Mouse (Mus musculus): ENCODE results near the gene Sde2. TPM values are rescaled to one million over a fixed set of nuclear protein-coding genes. Genes with fewer than 3 reads are reported as not detected.

Gene Sde2
- polyA plus RNA-seq, 1 experiment: 11.1 TPM

DNA sequence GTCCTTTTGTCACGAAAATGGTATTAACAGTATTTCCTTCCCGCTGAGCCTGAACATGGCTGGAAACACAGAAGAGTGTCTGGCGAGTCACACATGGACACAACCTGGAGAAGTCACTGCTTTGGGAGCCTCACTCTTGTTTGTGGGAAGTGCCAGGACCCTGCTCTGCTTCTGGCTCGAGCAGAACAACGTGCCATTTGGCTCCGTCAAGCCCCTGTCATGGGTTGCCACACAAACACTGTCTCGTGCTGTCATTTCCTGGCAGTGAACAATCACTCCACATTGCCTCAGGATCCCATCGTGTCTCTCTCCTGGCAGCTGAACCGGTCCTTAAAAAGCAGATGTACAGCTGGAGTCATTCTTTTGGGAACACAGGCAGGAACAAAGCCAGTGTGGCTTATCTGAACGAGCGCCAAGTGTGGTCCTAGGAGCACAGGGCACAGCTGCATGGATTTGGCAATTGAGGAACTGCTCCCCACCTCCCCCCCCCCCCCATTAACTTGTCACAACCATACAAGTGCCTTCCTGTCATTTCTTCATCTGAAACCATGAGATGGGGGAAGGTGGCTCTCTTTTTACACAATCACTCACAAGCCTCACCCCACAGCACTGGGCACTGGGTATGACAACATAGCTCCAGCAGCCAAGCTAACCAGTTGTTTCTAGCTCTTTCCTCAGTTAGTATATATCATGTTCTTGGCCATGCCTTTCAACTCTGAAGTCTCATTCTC, 2.3 kb upstream of the Sde2 start:
- Histone ChIP-seq H3K4me3 (replicated peaks; ENCODE audit: extremely low read depth, low read depth, low read length) (peak overlapping the region; percentile 43), H3K4me1 (ENCODE audit: control insufficient read depth, insufficient read depth, low read length) (peaks cover 10% of the 10 kb centered on the region)
- TF ChIP-seq CTCF (IDR thresholded peaks at IDR 0.05; ENCODE audit: insufficient read depth, low read length) (no peak), POLR2A (IDR thresholded peaks at IDR 0.05; ENCODE audit: borderline replicate concordance, extremely low read depth, low read depth, low read length) (peak; percentile 78; the same call in 1 of the 2 replicates)
- peak; percentile 75 for DNase-seq
- WGBS: 2% methylated on average over 11 of the region's 11 CpGs

DNA sequence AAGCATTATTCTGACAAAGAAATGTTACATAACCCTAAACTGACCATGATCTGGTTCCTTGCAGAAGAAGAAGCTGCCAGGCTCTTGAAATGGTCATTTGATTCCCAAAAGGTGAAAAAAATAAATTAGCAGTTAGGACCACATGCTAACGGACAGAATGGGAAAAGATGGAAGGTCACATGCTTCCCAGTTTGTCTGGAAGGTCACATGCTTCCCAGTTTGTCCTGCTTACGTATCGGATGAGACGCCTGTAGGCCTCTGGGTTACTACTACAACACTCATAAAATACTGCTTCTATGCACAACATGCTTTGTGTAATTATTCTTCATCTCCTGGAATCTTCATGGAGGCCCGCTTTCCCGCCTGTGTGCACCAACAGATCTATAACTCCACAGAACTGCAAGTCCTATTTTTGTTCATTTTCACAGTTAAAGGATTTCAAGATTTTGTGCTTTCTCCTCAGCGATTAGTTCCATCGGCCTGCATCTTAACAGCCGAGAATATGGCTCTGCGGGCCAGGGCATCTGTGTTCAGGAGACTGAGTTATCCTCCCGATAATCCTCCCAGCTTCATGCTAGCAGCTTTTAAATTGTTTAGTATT, 1.1 kb upstream of the Sde2 start:
- whole genome bisulfite sequencing: 40% methylated on average over 11 of the region's 11 CpGs
- DNase-seq: no peak
- Histone ChIP-seq H3K4me3 (replicated peaks; ENCODE audit: extremely low read depth, low read depth, low read length) (peak overlapping the region; percentile 61), H3K4me1 (ENCODE audit: control insufficient read depth, insufficient read depth, low read length) (peaks cover 10% of the 10 kb centered on the region)
- TF ChIP-seq POLR2A (IDR thresholded peaks at IDR 0.05; ENCODE audit: borderline replicate concordance, extremely low read depth, low read depth, low read length) (no peak), CTCF (IDR thresholded peaks at IDR 0.05; ENCODE audit: insufficient read depth, low read length) (no peak)

DNA sequence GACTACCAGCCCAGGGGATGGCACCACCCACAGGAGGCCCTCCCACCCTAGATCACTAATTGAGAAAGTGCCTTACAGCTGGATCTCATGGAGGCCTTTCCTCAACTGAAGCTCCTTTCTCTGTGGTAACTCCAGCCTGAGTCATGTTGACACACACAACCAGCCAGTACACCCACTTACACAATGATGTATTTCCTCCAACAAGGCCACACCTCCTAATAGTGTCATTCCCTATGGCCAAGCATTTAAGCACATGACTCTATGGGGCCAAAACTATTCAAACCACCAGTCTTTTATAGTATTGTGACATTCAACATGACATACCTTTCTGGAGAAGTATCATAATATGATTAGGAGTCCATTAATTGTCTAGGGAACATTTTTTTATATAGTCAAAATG, 7.8 kb downstream of the Sde2 start:
- TF ChIP-seq CTCF (IDR thresholded peaks at IDR 0.05; ENCODE audit: insufficient read depth, low read length) (no peak), POLR2A (IDR thresholded peaks at IDR 0.05; ENCODE audit: borderline replicate concordance, extremely low read depth, low read depth, low read length) (no peak)
- H3K4me1 ChIP-seq (ENCODE audit: control insufficient read depth, insufficient read depth, low read length): no peaks in the 10 kb centered on the region
- no peak for DNase-seq
- no peak overlapping the region for H3K4me3 ChIP-seq (replicated peaks; ENCODE audit: extremely low read depth, low read depth, low read length)

DNA sequence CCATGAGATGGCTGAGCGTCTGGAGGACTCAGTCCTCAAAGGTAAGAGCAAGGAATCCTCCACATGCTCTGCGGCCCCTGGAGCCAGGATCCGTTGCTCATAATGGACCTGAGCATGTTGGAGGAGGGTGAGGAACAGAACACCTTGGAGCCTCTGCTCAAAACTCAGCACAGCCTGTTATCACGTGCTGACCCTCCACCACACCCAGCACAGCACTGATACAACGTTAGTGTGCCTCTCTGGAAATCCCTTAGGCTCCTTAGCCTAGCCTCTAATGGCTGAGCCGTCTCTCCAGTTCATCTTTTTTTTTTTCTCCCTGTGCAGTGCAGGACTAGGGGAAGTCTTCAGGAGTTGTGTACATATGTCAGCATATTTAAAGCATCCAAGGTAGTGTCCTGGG, 9.1 kb downstream of the Sde2 start:
- no peak for DNase-seq
- TF ChIP-seq POLR2A (IDR thresholded peaks at IDR 0.05; ENCODE audit: borderline replicate concordance, extremely low read depth, low read depth, low read length): no peak
- TF ChIP-seq CTCF (IDR thresholded peaks at IDR 0.05; ENCODE audit: insufficient read depth, low read length): no peak
- no peak overlapping the region for H3K4me3 ChIP-seq (replicated peaks; ENCODE audit: extremely low read depth, low read depth, low read length)
- no peaks in the 10 kb centered on the region for H3K4me1 ChIP-seq (ENCODE audit: control insufficient read depth, insufficient read depth, low read length)
- WGBS: 80% methylated on average over 6 of the region's 6 CpGs

DNA sequence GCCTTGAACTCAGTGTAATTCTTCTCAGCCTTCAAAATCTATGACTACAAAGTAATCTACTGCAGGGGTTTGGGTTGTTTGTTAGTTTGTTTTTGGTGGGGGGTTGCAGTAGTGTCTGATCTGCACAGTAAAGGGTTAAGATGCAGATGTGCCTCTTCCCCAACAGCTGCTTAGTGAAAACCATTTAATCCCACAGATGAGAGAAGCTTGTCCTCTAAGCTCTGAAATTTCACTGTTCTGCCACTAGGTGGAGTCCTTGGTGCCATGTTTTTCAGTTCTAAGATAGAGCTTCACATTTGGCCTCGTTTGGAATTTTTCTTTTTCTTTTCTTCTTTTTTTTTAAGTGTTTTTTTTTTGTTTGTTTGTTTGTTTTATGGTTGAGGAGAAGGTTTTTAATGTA, 12.7 kb downstream of the Sde2 start:
- H3K4me1 ChIP-seq (ENCODE audit: control insufficient read depth, insufficient read depth, low read length): no peaks in the 10 kb centered on the region
- TF ChIP-seq POLR2A (IDR thresholded peaks at IDR 0.05; ENCODE audit: borderline replicate concordance, extremely low read depth, low read depth, low read length): no peak
- peak; percentile 57; the same call in 1 of the 2 replicates for TF ChIP-seq CTCF (IDR thresholded peaks at IDR 0.05; ENCODE audit: insufficient read depth, low read length)
- WGBS: 0% methylated on average over 1 of the region's 1 CpGs
- H3K4me3 ChIP-seq (replicated peaks; ENCODE audit: extremely low read depth, low read depth, low read length): no peak overlapping the region
- DNase-seq: no peak

DNA sequence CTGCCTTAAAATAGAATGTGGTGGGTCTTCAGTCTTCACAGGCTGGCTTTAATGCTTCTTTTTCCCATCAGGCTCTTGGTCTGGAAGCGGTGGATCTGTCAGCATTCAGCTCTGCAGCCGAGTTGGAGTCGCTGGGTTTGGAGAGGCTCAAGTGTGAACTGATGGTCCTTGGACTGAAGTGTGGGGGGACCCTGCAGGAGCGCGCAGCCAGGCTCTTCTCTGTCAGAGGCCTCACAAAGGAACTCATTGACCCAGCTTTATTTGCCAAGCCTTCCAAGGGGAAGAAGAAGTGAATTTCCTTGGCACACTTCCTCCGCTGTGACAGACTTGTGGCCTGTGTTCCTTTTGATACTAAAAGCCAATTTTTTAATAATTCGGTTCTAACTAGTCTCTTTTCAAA, 15.1 kb downstream of the Sde2 start:
- Histone ChIP-seq H3K4me3 (replicated peaks; ENCODE audit: extremely low read depth, low read depth, low read length) (no peak overlapping the region), H3K4me1 (ENCODE audit: control insufficient read depth, insufficient read depth, low read length) (no peaks in the 10 kb centered on the region)
- TF ChIP-seq POLR2A (IDR thresholded peaks at IDR 0.05; ENCODE audit: borderline replicate concordance, extremely low read depth, low read depth, low read length) (no peak), CTCF (IDR thresholded peaks at IDR 0.05; ENCODE audit: insufficient read depth, low read length) (no peak)
- DNase-seq: no peak
- WGBS: 67% methylated on average over 7 of the region's 7 CpGs

DNA sequence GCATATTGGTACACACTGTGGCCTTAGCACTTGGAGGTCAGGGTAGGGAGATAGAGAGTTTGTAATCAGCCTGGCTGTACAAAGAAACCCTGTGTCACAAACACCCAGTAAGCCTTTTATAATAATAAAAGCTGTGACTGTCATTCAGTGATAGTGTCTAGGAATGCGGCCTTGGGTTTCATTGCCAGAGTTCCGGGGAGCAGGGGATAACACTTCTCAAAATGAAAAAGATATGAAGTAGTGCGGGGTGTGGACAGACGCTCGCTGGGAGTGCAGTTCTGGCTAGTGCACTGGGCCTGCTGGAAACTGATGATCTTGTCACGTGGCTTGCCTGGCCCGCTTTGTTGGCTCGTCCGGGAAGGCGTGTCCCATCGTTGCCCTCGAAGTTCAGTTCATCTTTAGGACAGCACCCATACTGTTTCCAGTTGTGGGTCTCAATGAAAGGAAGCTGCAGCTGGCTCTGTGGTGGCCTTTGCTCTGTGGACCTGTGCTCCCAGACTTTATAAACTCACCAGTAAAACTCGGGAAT, 19.3 kb downstream of the Sde2 start:
- no peak overlapping the region for H3K4me3 ChIP-seq (replicated peaks; ENCODE audit: extremely low read depth, low read depth, low read length)
- WGBS: 55% methylated on average over 13 of the region's 13 CpGs
- no peak for DNase-seq
- no peak for TF ChIP-seq CTCF (IDR thresholded peaks at IDR 0.05; ENCODE audit: insufficient read depth, low read length)
- TF ChIP-seq POLR2A (IDR thresholded peaks at IDR 0.05; ENCODE audit: borderline replicate concordance, extremely low read depth, low read depth, low read length): no peak
- no peaks in the 10 kb centered on the region for H3K4me1 ChIP-seq (ENCODE audit: control insufficient read depth, insufficient read depth, low read length)

DNA sequence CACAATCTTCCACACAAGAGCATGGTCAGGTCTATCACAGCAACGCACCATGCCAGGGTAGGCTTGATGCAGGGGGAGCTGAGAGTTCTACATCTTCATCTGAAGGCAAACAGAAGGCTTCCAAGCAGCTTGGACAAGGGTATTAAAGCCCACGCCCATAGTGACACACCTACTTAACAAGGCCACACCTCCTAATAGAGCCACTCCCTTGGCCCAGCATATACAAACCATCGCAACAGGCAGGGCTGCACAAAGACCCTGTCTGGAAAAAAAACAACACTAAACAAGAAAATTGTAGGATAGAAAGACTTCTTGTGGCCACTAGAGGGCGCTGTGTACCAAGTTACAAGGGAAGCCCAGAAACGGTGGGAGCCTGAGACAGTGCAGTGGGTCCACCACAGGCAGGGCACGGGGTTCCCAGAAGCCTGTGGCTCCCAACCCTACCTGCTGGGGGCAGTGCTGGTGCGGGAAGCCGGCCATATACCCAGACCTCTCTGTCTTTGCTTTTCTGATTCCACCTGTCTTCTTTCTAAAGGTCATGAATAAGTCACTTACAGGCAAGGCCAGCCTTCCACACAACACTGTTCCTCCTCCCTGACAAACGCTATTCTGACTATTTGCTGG, 23.0 kb downstream of the Sde2 start:
- TF ChIP-seq CTCF (IDR thresholded peaks at IDR 0.05; ENCODE audit: insufficient read depth, low read length) (peak; percentile 61), POLR2A (IDR thresholded peaks at IDR 0.05; ENCODE audit: borderline replicate concordance, extremely low read depth, low read depth, low read length) (no peak)
- 21% methylated on average over 9 of the region's 9 CpGs for WGBS
- peak; percentile 42 for DNase-seq
- H3K4me3 ChIP-seq (replicated peaks; ENCODE audit: extremely low read depth, low read depth, low read length): no peak overlapping the region
- H3K4me1 ChIP-seq (ENCODE audit: control insufficient read depth, insufficient read depth, low read length): no peaks in the 10 kb centered on the region

DNA sequence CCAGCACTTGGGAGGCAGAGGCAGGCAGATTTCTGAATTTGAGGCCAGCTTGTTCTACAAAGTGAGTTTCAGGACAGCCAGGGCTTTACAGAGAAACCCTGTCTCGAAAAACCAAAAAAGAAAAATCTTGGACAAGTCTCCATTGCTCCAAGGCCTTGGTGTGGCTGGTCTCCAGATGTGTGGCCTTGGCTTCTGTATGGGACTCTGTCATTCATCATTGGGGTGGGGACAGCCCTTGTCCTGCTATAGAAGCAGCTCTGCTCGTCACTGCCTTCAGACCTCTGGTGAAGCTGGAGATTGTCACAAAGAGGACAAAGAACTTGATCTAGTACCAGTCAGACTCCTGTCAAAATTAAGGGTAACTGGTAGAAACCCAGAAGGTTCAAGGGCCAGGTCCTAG, 23.7 kb downstream of the Sde2 start:
- no peaks in the 10 kb centered on the region for H3K4me1 ChIP-seq (ENCODE audit: control insufficient read depth, insufficient read depth, low read length)
- WGBS: 83% methylated on average over 2 of the region's 2 CpGs
- no peak for TF ChIP-seq POLR2A (IDR thresholded peaks at IDR 0.05; ENCODE audit: borderline replicate concordance, extremely low read depth, low read depth, low read length)
- no peak for TF ChIP-seq CTCF (IDR thresholded peaks at IDR 0.05; ENCODE audit: insufficient read depth, low read length)
- no peak for DNase-seq
- H3K4me3 ChIP-seq (replicated peaks; ENCODE audit: extremely low read depth, low read depth, low read length): no peak overlapping the region
